Mouse (Mus musculus): ENCODE data around the gene Olfr1373. TPM values are rescaled to one million over a fixed set of nuclear protein-coding genes. Genes with fewer than 3 reads are reported as not detected.
A peak's percentile ranks its signal among the peaks of the same experiment; 100 is the strongest.
"Not testable (repeated sequence)": the region's sequence is repeated elsewhere in the genome, so short reads cannot be mapped to it uniquely, and the experiment has no call there.

Olfr1373 gene
- not detected in 2 replicates for polyA plus RNA-seq (2016; fragmentation: Nextera tagmentation; extraction: Ambion mirVana)

DNA sequence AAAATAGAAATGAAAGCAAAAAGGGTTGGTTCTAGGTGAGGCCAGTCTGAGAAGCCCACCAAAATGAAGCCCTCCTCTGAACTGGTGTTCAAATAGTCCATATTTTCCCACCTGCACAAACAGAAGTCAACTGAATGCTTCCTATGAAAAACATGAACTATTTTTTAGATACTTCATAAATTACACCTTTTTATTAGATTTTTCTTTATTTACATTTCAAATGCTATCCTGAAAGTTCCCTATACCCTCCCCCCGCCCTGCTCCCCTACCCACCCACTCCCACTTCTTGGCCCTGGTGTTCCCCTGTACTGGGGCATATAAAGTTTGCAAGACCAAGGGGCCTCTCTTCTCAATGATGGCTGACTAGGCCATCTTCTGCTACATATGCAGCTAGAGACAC, at the start of gene Olfr1373:
Olfr1373 (minus strand) TSS at position 101 of the 400 bp plus-strand sequence.
- H3K36me3 ChIP-seq; H3K9me3 ChIP-seq (replicated peaks); DNase-seq (ENCODE audit: low spot score); H3K4me3 ChIP-seq; H3K27ac ChIP-seq (replicated peaks); H3K4me1 ChIP-seq; H3K27me3 ChIP-seq (ENCODE audit: low read depth, poor library complexity, severe bottlenecking): not testable (repeated sequence)
- 71% methylated on average over 1 of the region's 1 CpGs for WGBS

DNA sequence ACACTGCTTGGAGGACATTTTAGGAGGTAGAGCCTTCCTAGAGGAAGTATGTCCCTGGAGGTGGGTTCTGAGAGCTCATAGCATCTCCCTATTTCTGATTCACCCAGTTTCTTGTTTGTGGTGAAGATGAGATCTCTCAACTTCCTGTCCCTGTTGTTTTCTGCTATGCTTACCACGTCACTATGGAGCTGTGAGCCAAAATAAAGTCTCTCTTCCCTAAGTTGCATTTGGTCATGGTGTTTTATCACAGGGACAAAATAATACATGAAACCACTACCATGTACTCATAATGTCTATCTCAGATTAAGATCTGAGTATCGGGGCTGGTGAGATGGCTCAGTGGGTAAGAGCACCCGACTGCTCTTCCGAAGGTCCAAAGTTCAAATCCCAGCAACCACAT, 35.3 kb upstream of the Olfr1373 start:
- not testable (repeated sequence) for H3K9me3 ChIP-seq (replicated peaks); H3K27ac ChIP-seq (replicated peaks); H3K36me3 ChIP-seq; DNase-seq (ENCODE audit: low spot score); H3K4me3 ChIP-seq; H3K27me3 ChIP-seq (ENCODE audit: low read depth, poor library complexity, severe bottlenecking); H3K4me1 ChIP-seq
- 91% methylated on average over 4 of the region's 4 CpGs for WGBS

DNA sequence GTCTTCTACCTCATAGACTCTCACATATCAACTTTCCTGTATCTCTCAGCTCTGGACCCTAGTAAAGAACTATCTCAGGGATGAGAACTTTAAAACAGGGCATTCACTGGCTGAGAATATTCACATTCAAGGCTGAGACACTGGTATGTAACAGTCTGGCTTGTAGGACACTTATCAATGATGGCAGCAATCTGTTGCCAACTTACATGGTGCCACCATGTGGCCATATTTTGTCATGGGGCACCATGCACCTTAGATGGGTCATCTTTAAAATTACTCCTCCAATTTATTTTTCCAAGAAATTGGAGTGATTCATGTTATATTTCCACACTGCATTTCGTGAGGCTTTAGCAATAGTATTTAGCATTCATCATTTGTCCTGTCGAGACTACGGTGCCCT, 34.6 kb upstream of the Olfr1373 start:
- H3K4me3 ChIP-seq; H3K27ac ChIP-seq (replicated peaks); DNase-seq (ENCODE audit: low spot score); H3K9me3 ChIP-seq (replicated peaks); H3K27me3 ChIP-seq (ENCODE audit: low read depth, poor library complexity, severe bottlenecking); H3K4me1 ChIP-seq; H3K36me3 ChIP-seq: not testable (repeated sequence)
- 100% methylated on average over 2 of the region's 3 CpGs for WGBS

DNA sequence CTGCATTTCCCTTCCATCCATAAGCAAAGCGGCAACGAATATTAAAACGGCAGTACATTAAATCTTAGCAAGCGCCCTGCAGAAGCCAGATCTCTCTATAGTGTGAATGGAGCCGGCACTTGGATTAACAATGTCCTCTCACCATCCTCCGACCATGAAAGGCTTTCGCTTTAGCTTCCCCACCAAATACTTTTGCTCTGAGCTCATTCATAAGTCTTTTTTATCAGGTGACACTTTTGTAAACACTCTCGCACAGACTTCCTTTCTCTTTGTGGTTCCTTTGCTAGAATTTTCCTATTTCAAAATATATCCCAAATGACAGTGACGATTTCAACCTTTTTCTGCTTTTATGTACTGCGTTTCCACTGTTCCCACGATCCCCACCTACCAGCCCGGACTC, 23.1 kb upstream of the Olfr1373 start:
- 23% methylated on average over 12 of the region's 12 CpGs for WGBS
- peaks cover 65% of the 10 kb centered on the region for H3K27me3 ChIP-seq (ENCODE audit: low read depth, poor library complexity, severe bottlenecking)
- no peak for DNase-seq (ENCODE audit: low spot score)

DNA sequence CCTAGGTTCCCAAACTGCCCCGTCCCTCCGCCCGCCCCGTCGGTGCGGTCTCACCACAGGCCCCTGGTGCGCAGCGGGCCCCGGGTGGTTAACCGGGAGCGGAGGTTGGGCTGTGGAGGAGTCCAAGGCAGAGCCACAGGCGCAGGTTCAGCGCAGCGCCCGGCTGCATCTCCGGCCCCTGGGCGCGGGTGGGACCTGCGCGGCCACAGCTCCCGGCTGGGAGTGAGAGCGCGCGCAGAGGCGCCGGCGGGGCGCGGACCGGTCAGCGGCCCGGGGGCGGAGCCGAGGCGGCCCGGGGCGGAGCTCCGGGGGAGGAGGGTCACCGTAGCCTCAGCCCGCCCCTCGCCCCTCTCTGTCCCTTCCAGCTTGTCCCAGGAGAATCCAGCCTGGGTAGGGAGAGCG, 22.6 kb upstream of the Olfr1373 start:
- Histone ChIP-seq H3K27me3 (ENCODE audit: low read depth, poor library complexity, severe bottlenecking) (peaks cover 65% of the 10 kb centered on the region), H3K27ac (replicated peaks) (peak overlapping the region; percentile 52; the same call in 1 of the 2 replicates), H3K4me3 (peak overlapping the region; percentile 59), H3K4me1 (peaks cover 17% of the 10 kb centered on the region)
- WGBS = under 1% methylated on average over 36 of the region's 42 CpGs
- peak; percentile 50 for DNase-seq (ENCODE audit: low spot score)
- not testable (repeated sequence) for H3K9me3 ChIP-seq (replicated peaks); H3K36me3 ChIP-seq

More for the DNA sequence above, 23.1 kb upstream of the Olfr1373 start:
- no peaks in the 10 kb centered on the region for H3K36me3 ChIP-seq
- no peaks in the 10 kb centered on the region for H3K9me3 ChIP-seq (replicated peaks)
- H3K4me3 ChIP-seq = peak overlapping the region; percentile 59
- H3K27ac ChIP-seq (replicated peaks) = no peak overlapping the region
- peaks cover 17% of the 10 kb centered on the region for H3K4me1 ChIP-seq

DNA sequence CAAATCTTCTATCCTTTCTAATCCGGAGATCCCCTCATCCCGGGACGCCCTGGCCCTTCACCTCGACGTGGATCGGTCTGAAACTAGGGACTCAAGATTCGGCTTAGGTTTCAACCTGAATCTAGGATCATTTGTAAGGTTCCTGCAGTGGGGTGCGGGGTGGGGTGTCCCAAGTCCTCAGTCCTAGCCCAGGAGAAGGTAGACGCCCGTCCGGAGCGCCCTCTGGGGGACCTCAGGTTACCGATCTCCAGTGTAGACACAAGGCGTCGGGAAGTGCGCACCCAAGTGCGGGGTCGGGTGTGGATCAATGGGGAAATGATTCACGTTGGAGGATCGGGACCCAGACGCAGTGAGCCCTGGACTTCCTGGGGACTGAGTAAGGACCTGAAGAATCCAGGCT, 21.8 kb upstream of the Olfr1373 start:
- WGBS = 2% methylated on average over 21 of the region's 21 CpGs
- H3K27me3 ChIP-seq (ENCODE audit: low read depth, poor library complexity, severe bottlenecking) = peaks cover 65% of the 10 kb centered on the region
- H3K4me1 ChIP-seq = peaks cover 17% of the 10 kb centered on the region
- DNase-seq (ENCODE audit: low spot score) = peak; percentile 36
- peak overlapping the region; percentile 1; the same call in 1 of the 2 replicates for H3K4me3 ChIP-seq
- H3K27ac ChIP-seq (replicated peaks) = no peak overlapping the region
- no peaks in the 10 kb centered on the region for H3K9me3 ChIP-seq (replicated peaks)
- no peaks in the 10 kb centered on the region for H3K36me3 ChIP-seq

DNA sequence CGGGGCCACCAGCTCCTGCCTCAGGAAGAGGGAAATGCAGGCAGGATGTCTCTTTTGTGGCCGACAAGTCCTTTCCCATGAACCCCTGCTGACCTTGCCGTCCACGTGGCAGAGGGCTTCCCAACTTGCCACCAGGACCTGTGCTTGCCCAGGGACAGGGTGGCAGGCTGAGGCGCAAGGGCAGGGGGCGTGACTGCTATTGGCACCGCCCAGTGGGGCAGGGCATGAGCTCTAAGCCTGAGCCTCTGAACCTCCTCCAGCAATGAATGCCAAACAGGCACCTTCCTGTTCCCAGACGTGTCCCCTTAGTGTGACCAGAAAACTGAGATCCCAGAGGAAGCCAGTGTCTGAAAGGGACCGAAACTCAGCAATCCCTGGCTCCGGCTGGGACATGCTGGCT, 18.6 kb upstream of the Olfr1373 start:
- WGBS = 41% methylated on average over 10 of the region's 10 CpGs
- Histone ChIP-seq H3K4me1 (peaks cover 17% of the 10 kb centered on the region), H3K4me3 (no peak overlapping the region), H3K27me3 (ENCODE audit: low read depth, poor library complexity, severe bottlenecking) (peaks cover 48% of the 10 kb centered on the region), H3K27ac (replicated peaks) (no peak overlapping the region), H3K36me3 (no peaks in the 10 kb centered on the region), H3K9me3 (replicated peaks) (no peaks in the 10 kb centered on the region)
- DNase-seq (ENCODE audit: low spot score) = no peak

DNA sequence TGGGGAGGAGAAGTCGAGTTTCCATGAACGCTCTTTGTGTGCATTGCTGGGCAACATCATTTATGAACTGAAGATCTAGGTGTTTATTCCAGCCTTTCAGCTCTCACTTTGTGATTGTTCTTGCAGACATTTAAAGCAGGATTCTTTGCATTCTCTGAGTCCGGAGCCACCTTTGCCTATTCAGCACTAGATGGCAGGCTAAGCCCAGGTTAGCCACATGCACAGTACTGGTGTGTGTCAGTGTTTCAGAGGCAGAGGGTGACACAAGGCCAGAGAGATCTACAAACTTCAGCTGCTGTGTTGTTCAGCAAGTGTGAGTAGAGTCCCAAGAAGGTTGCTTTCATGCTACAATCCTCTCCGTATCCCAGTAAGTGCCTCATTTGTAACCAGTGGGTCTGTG, 1.7 kb downstream of the Olfr1373 start:
- H3K9me3 ChIP-seq (replicated peaks); DNase-seq (ENCODE audit: low spot score); H3K27me3 ChIP-seq (ENCODE audit: low read depth, poor library complexity, severe bottlenecking); H3K36me3 ChIP-seq; H3K27ac ChIP-seq (replicated peaks); H3K4me1 ChIP-seq; H3K4me3 ChIP-seq: not testable (repeated sequence)
- 46% methylated on average over 4 of the region's 4 CpGs for WGBS

DNA sequence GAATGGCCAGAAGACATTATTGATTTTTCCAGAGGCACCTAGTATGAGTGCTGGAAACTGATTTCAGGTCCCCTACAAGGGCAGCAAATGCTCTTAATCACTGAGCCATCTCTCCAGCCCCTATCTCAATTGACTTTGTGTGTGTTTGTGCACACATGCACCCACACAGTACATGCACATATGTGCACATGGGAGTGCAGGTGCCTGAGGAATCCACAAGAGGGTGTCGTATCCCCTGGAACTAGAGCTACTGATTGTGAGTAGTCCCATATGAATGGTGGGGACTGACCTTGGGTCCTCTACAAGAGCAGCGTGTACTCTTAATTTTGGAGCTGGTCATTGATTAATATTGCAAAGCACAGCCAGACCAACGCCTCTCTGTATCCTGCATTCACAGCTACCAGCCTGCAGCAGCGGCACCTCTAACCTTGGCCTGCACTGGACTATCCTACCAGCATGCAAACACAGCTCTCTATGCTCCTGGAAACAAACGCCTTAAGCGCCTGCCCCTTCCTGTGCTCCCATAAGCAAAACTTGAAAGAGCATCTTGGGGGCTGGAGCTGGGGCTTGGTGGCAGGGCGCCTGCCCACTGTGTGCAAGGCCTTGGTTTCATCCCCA, 14.8 kb downstream of the Olfr1373 start:
- Histone ChIP-seq H3K27me3 (ENCODE audit: low read depth, poor library complexity, severe bottlenecking) (no peaks in the 10 kb centered on the region), H3K4me3 (no peak overlapping the region), H3K4me1 (no peaks in the 10 kb centered on the region), H3K9me3 (replicated peaks) (peaks cover 11% of the 10 kb centered on the region), H3K27ac (replicated peaks) (no peak overlapping the region), H3K36me3 (peaks cover 19% of the 10 kb centered on the region)
- no peak for DNase-seq (ENCODE audit: low spot score)
- 85% methylated on average over 7 of the region's 7 CpGs for WGBS

DNA sequence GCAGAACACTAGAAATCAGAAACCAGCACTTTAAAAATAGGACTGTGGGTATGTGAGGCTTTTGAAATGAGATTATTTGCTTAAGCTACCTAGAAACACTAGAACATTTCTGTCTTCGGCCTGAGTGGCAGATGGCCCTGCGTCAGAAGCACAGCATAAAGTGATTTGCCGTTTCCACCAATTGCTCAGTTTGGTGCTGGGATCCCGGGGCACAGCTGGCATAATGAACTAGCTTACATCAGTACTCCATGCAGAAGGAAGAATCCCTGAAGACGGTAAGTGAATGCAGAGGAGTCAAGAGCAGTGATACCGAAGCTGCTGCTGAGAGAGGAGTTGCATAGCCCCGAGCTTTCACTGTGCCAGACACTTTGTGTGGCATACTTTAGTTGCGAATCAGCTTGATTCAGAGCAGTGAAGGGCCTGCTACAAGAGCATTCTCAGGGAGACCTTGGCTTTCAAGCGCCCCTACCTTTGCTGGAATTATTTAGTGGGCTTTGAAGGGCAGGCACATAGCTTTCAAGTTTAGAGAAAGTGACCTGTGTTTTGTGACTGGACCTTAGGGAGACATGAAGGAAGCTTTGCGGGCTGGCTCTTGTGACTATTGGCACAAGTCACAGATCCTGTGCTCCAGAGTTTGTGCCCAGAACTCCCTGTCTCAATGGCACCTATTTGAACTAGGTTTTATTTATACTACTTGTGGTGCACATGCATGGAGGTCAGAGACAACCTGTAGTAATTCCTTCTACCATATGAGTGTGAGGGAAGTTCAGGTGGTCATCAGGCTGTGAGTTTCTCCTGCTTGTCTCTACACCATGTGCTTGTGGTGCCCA, 15.5 kb downstream of the Olfr1373 start:
- WGBS = 87% methylated on average over 10 of the region's 10 CpGs
- Histone ChIP-seq H3K36me3 (peaks cover 26% of the 10 kb centered on the region), H3K9me3 (replicated peaks) (peaks cover 5% of the 10 kb centered on the region; the same call in 1 of the 2 replicates), H3K4me1 (no peaks in the 10 kb centered on the region), H3K4me3 (no peak overlapping the region), H3K27me3 (ENCODE audit: low read depth, poor library complexity, severe bottlenecking) (no peaks in the 10 kb centered on the region), H3K27ac (replicated peaks) (no peak overlapping the region)
- no peak for DNase-seq (ENCODE audit: low spot score)

DNA sequence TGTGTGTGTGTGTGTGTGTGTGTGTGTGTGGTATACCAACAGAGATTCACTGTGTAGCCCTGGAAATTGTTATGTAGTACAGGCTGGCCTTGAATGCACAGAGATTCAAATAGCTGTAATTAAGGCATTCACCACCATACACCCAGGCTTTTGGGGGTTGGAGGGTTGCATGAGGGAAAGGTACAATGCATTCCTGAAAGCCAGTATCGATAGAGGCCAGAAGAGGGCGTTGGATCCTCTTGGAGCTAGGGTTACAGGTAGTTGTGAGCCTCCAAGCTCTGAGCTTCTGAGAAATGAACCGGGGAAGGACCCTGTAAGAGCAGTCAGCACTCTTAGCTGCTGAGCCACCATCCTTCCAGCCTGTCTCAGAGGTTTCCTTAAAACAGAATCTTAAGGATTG, 16.2 kb downstream of the Olfr1373 start:
- Histone ChIP-seq H3K27ac (replicated peaks) (no peak overlapping the region), H3K27me3 (ENCODE audit: low read depth, poor library complexity, severe bottlenecking) (no peaks in the 10 kb centered on the region), H3K36me3 (peaks cover 33% of the 10 kb centered on the region), H3K9me3 (replicated peaks) (peaks cover 4% of the 10 kb centered on the region; the same call in 1 of the 2 replicates), H3K4me1 (no peaks in the 10 kb centered on the region), H3K4me3 (no peak overlapping the region)
- DNase-seq (ENCODE audit: low spot score) = no peak
- WGBS = 43% methylated on average over 3 of the region's 3 CpGs

DNA sequence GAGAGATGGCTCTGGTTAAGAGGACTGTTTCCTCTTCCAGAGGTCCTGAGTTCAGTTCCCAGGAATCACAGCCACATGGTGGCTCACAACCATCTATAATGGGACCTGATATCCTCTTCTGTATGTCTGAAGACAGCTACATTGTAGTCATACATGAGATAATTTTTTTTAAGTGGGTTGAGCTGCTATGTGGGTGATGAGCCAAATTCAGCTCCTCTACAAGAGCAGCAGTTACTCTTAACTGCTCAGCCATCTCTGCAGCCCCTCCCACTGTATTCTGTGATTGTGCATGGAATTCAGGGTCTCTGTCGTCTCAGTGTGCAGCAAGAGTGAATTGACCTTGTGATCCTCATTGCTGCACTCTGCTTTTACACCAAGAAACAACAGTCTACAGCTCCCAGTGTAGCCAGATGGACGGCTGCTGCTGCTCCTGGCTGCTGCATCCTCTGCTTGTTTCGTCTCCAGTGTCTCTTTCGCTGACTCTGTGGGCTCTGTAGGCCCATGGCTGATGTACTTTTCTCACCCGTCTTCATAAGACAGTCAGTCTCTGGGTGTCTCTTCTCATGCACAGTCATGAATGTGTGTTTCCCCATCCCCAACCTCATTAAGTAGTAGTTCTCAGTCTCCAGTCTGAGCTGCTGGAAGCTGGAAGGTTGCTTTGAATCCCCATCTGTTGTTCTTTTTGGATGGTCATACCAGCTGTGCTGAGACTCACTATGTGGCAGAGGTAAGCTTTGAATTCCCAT, 16.8 kb downstream of the Olfr1373 start:
- Histone ChIP-seq H3K9me3 (replicated peaks) (no peaks in the 10 kb centered on the region), H3K4me1 (no peaks in the 10 kb centered on the region), H3K27ac (replicated peaks) (no peak overlapping the region), H3K4me3 (no peak overlapping the region), H3K36me3 (peaks cover 39% of the 10 kb centered on the region), H3K27me3 (ENCODE audit: low read depth, poor library complexity, severe bottlenecking) (no peaks in the 10 kb centered on the region)
- no peak for DNase-seq (ENCODE audit: low spot score)
- whole genome bisulfite sequencing = 75% methylated on average over 5 of the region's 5 CpGs

DNA sequence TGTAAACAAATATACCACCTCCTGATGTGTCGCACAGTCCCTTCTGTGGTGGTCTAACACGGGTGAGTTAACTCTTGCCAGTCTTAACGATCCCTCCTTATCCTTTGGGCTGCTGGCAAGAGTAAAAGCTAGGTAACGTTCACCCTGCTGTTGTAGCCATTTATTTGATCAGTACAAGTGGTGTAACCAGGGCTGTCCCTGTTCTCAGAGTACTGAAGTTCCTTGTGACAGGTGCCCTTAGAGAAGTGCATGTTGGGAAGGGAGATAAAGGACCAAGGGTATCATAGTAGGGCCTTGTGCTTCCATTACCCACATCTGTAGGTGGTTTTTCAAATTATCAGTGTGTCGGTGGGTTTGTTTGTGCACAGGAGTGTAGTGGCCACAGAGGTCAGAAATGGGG, 17.6 kb downstream of the Olfr1373 start:
- Histone ChIP-seq H3K4me3 (no peak overlapping the region), H3K27me3 (ENCODE audit: low read depth, poor library complexity, severe bottlenecking) (no peaks in the 10 kb centered on the region), H3K4me1 (no peaks in the 10 kb centered on the region), H3K27ac (replicated peaks) (no peak overlapping the region), H3K9me3 (replicated peaks) (no peaks in the 10 kb centered on the region), H3K36me3 (peaks cover 47% of the 10 kb centered on the region)
- WGBS = 80% methylated on average over 5 of the region's 5 CpGs
- DNase-seq (ENCODE audit: low spot score) = no peak

All from midbrain, embryonic 10.5 days (tissue).